Mouse (Mus musculus) G1E (cell line): ENCODE results near the gene Phtf2. TPM values are rescaled to one million over a fixed set of nuclear protein-coding genes. Genes with fewer than 3 reads are reported as not detected.
A peak's percentile ranks its signal among the peaks of the same experiment; 100 is the strongest.

Experiments used
- ATAC-seq: 2 replicates; pipeline ENCODE4 v1.8.0; 2016; ENCODE audit warnings: mild to moderate bottlenecking; ENCODE audit not compliant: insufficient number of reproducible peaks, poor library complexity, low FRiP score, severe bottlenecking; ENCODE audit errors: extremely low read depth
- DNase-seq: peaks from one replicate; pipeline ENCODE4 v3.0.0; 2012; ENCODE audit warnings: low spot score
- H3K27me3 ChIP-seq: 2 replicates; pipeline ENCODE4 v1.6.1; 2012; ENCODE audit warnings: mild to moderate bottlenecking, low read length, inconsistent platforms; ENCODE audit not compliant: insufficient read depth
- H3K36me3 ChIP-seq: replicated peaks from 2 replicates; pipeline ENCODE3; 2012; ENCODE audit warnings: mild to moderate bottlenecking, inconsistent platforms
- H3K4me1 ChIP-seq: 2 replicates; pipeline ENCODE4 v1.6.1; 2012; ENCODE audit warnings: low read depth, low read length, inconsistent platforms, mixed read lengths; ENCODE audit not compliant: insufficient read depth
- H3K4me3 ChIP-seq: 2 replicates; pipeline ENCODE4 v1.5.1; 2012; ENCODE audit warnings: low read depth, mild to moderate bottlenecking, inconsistent platforms, low read length, moderate library complexity, mixed read lengths
- H3K9me3 ChIP-seq: replicated peaks from 2 replicates; pipeline ENCODE4 v1.6.1; 2012; ENCODE audit warnings: inconsistent platforms
- CTCF ChIP-seq: IDR thresholded peaks from 2 replicates; pipeline ENCODE4 v1.5.1; 2012; ENCODE audit warnings: low read depth, low read length, inconsistent platforms, mixed read lengths
- GATA1 ChIP-seq: IDR thresholded peaks from 2 replicates; pipeline ENCODE4 v1.6.1; 2012; ENCODE audit warnings: borderline replicate concordance, low read length, inconsistent platforms, mixed read lengths
- GATA2 ChIP-seq: IDR thresholded peaks from 2 replicates; pipeline ENCODE4 v1.6.1; 2012; ENCODE audit warnings: low read depth, low read length, inconsistent platforms, borderline replicate concordance
- POLR2AphosphoS5 ChIP-seq: IDR thresholded peaks from 2 replicates; pipeline ENCODE4 v1.6.1; 2012; ENCODE audit warnings: low read depth, low read length, inconsistent platforms; ENCODE audit not compliant: insufficient replicate concordance
- TAL1 ChIP-seq: conservative IDR thresholded peaks from 2 replicates; pipeline ENCODE4 v1.6.1; 2012; ENCODE audit warnings: low read depth, low read length, inconsistent platforms, mixed read lengths
- polyA plus RNA-seq: library from polyadenylated mRNA; stranded (reverse); fragments of >175 nt; gene quantifications from 2 replicates; pipeline ENCODE4 v1.2.3, GENCODE M21; 2012
- total RNA-seq, 2 experiments: library from RNA; stranded (forward) in 1 of 2; stranded (reverse) in 1 of 2; fragments of 200-1000 nt in 1 of 2; fragments of >200 nt in 1 of 2; fragmentation: Nextera tagmentation in 1 of 2; gene quantifications; 2 replicates each; pipeline ENCODE4 v1.2.3; 2014 to 2017

The Phtf2 gene
- total and polyA plus RNA-seq, 3 experiments = 5.8 to 43.5 (median 43.3) TPM

- Histone ChIP-seq H3K27me3 (no peaks in the 10 kb centered on the region), H3K4me1 (peaks cover 54% of the 10 kb centered on the region), H3K9me3 (no peaks in the 10 kb centered on the region), H3K4me3 (no peak overlapping the region), H3K36me3 (peaks cover 65% of the 10 kb centered on the region)
- TF ChIP-seq POLR2AphosphoS5 = no peak
- TF ChIP-seq TAL1 = peak; percentile 97
- TF ChIP-seq GATA2 = no peak
- no peak for TF ChIP-seq CTCF
- ATAC-seq = peak; percentile 99
- DNase-seq = peak; percentile 62
Measured at GRCm38 (mm10) chr5:20897446-20898167, 15.7 kb upstream of the Phtf2 start.

- Histone ChIP-seq H3K4me3 (peak overlapping the region; percentile 91), H3K9me3 (no peaks in the 10 kb centered on the region), H3K4me1 (peaks cover 44% of the 10 kb centered on the region), H3K27me3 (no peaks in the 10 kb centered on the region), H3K36me3 (peaks cover 47% of the 10 kb centered on the region)
- DNase-seq (no peak), ATAC-seq (no peak)
- no peak for TF ChIP-seq CTCF
Measured at GRCm38 (mm10) chr5:20884036-20884620, 2.2 kb upstream of the Phtf2 start.

DNA sequence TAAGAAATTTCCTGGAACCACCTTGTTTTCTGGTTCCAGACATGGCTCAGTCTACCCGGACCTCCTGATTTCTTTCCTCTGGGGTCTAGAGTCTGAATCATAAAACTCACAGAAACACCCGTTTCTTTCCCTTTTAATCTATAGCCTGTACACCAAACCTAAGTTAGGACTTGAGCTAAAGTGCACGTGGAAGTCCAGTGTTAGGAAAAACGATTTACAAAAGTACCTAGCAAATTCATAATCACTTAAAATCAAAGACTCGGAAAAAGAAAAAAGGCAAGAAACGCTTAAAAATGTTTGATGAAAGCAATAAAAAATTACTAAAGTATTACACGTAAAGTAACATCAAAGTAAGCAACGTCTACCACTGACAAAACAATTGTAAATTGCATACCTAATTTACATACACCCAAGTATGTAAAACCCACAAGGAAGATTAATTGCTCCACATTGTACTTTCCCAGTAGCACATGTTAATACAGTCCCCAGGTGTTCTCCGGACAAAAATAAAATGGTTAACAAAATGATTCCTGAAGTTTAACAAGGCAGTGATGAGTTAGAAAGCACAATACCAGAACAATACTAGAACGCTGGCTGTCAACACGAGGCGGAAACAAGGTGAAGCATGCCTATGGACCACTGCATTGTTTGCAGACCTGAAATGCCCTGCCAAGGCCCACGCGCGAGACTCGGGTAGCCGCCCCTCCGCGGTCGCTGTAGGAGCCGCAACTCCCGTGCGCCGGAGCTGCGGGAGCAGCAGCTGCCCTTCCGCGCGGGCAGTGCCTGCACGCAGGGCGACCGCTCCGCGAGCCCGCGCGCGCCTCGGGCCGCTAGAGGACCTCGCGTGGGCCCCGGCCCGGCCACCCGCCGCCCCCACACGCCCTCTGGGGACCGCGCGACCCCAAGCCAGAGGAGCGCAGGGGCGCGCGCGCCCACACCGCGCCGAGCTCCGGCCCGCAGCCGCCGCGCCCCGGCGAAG, 838 bp downstream of the Phtf2 start:
- TF ChIP-seq POLR2AphosphoS5 (no peak), TAL1 (no peak), CTCF (no peak), GATA2 (no peak), GATA1 (no peak)
- H3K27me3 ChIP-seq = no peaks in the 10 kb centered on the region
- H3K4me3 ChIP-seq = peak overlapping the region; percentile 91
- DNase-seq (peak; percentile 20), ATAC-seq (no peak)
- H3K9me3 ChIP-seq = no peaks in the 10 kb centered on the region
- peaks cover 55% of the 10 kb centered on the region for H3K4me1 ChIP-seq
- H3K36me3 ChIP-seq = peaks cover 25% of the 10 kb centered on the region

- no peak for TF ChIP-seq CTCF
- no peak for TF ChIP-seq GATA2
- no peak for TF ChIP-seq POLR2AphosphoS5
- no peak for TF ChIP-seq GATA1
- TF ChIP-seq TAL1 = no peak
- ATAC-seq = no peak
- H3K4me1 ChIP-seq = peaks cover 55% of the 10 kb centered on the region
Measured at GRCm38 (mm10) chr5:20880386-20880785, 1.5 kb downstream of the Phtf2 start.

DNA sequence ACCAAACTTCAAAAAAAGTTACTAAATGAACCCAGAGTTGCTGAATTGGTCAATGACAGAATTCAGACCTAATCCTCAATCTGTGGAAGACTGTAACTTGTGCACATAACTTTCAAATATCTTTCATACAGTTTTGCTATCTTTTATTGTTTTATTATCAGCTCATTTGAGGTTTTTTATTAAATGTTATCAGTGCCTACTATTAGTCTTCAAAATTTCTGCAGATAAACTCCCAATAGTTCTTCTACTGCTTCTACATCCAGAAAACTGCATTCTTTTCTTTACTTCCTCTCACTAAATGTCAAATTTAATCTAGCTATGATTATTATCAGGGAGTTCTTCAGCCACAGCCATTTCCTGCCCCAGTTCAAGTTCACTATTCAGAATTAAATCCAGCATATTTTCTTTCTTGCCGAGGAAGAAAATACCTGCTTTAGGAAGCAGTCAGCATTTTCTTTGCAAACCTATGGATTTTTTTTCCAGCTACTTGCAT, 4.9 kb downstream of the Phtf2 start:
- no peak overlapping the region for H3K4me3 ChIP-seq
- TF ChIP-seq GATA2 (no peak), GATA1 (no peak), POLR2AphosphoS5 (no peak), TAL1 (no peak), CTCF (no peak)
- DNase-seq = no peak
- H3K27me3 ChIP-seq = no peaks in the 10 kb centered on the region
- no peaks in the 10 kb centered on the region for H3K9me3 ChIP-seq
- H3K36me3 ChIP-seq = peaks cover 19% of the 10 kb centered on the region
- ATAC-seq = no peak
- H3K4me1 ChIP-seq = peaks cover 57% of the 10 kb centered on the region

More at GRCm38 (mm10) chr5:20880386-20880785, 1.5 kb downstream of the Phtf2 start:
- peaks cover 25% of the 10 kb centered on the region for H3K36me3 ChIP-seq
- no peaks in the 10 kb centered on the region for H3K9me3 ChIP-seq
- no peaks in the 10 kb centered on the region for H3K27me3 ChIP-seq
- no peak for DNase-seq
- peak overlapping the region; percentile 91 for H3K4me3 ChIP-seq

DNA sequence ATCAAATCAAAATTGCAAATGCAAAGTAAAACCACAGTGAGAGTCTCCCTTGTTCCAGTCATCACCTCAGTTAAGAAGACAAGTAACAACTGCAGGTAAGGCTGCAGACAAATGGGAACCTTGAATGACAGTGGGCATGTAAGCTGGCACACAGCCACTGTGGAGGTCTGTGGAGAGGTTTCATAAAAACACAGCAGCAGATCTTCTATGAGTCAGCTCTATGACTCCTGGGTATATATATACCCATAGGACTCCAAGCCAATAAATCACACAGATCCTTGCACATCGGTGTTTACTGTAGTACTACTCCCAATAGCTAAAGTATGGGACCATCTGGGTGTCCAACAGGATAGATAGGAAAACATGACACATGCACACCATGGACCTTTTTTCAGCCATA, 8.8 kb downstream of the Phtf2 start:
- Histone ChIP-seq H3K27me3 (no peaks in the 10 kb centered on the region), H3K36me3 (peaks cover 14% of the 10 kb centered on the region), H3K9me3 (no peaks in the 10 kb centered on the region), H3K4me3 (no peak overlapping the region), H3K4me1 (peaks cover 60% of the 10 kb centered on the region)
- DNase-seq (no peak), ATAC-seq (no peak)
- TF ChIP-seq GATA1 = no peak
- no peak for TF ChIP-seq GATA2
- no peak for TF ChIP-seq CTCF
- no peak for TF ChIP-seq TAL1
- no peak for TF ChIP-seq POLR2AphosphoS5
